Mouse (Mus musculus) CH12.LX (cell line): ENCODE data around the gene Farp1.

ENCODE experiments used
- CHD1 ChIP-seq: IDR thresholded peaks from 2 replicates; pipeline ENCODE4 v1.6.1; 2012; ENCODE audit warnings: low read depth, low read length, improper control_type of control experiment, inconsistent platforms
- CHD2 ChIP-seq: IDR thresholded peaks from 2 replicates; pipeline ENCODE4 v1.6.1; 2011; ENCODE audit warnings: low read length, improper control_type of control experiment
- CTCF ChIP-seq, 2 experiments: IDR thresholded peaks in 1 of 2; conservative IDR thresholded peaks in 1 of 2; 2 replicates each; pipeline ENCODE4 v1.5.1; 2011 to 2012; ENCODE audit warnings: low read depth in 2 of 2, low read length in 2 of 2, improper control_type of control experiment in 1 of 2, inconsistent platforms in 1 of 2, mild to moderate bottlenecking in 1 of 2, moderate library complexity in 1 of 2
- EP300 ChIP-seq: IDR thresholded peaks from 2 replicates; pipeline ENCODE4 v1.6.1; 2011; ENCODE audit warnings: low read length, improper control_type of control experiment
- HCFC1 ChIP-seq: IDR thresholded peaks from 2 replicates; pipeline ENCODE4 v1.6.1; 2012; ENCODE audit warnings: low read depth, mild to moderate bottlenecking, inconsistent platforms, low read length, improper control_type of control experiment
- MEF2A ChIP-seq: IDR thresholded peaks from 2 replicates; pipeline ENCODE4 v1.6.1; 2014; ENCODE audit warnings: low read depth, mild to moderate bottlenecking, inconsistent platforms, low read length, improper control_type of control experiment, borderline replicate concordance
- NRF1 ChIP-seq: IDR thresholded peaks from 2 replicates; pipeline ENCODE4 v1.6.1; 2014; ENCODE audit warnings: low read depth, mild to moderate bottlenecking, inconsistent platforms, low read length, improper control_type of control experiment, moderate library complexity
- PAX5 ChIP-seq: IDR thresholded peaks from 2 replicates; pipeline ENCODE4 v1.6.1; 2012; ENCODE audit warnings: low read length, inconsistent platforms, mixed read lengths
- POLR2A ChIP-seq: IDR thresholded peaks from 2 replicates; pipeline ENCODE4 v1.6.1; 2011; ENCODE audit warnings: low read depth, mild to moderate bottlenecking, improper control_type of control experiment, low read length
- SIN3A ChIP-seq: IDR thresholded peaks from 2 replicates; pipeline ENCODE4 v1.6.1; 2012; ENCODE audit warnings: low read length, improper control_type of control experiment, inconsistent platforms
- TCF12 ChIP-seq: IDR thresholded peaks from 2 replicates; pipeline ENCODE4 v1.6.1; 2014; ENCODE audit warnings: low read depth, mild to moderate bottlenecking, inconsistent platforms, low read length, improper control_type of control experiment
- UBTF ChIP-seq: IDR thresholded peaks from 2 replicates; pipeline ENCODE4 v1.6.1; 2012; ENCODE audit warnings: low read depth, mild to moderate bottlenecking, inconsistent platforms, low read length, improper control_type of control experiment, moderate library complexity
- USF2 ChIP-seq: conservative IDR thresholded peaks from 2 replicates; pipeline ENCODE4 v1.6.1; 2011; ENCODE audit warnings: low read depth, low read length, improper control_type of control experiment
- ZC3H11A ChIP-seq: IDR thresholded peaks from 2 replicates; pipeline ENCODE4 v1.6.1; 2012; ENCODE audit warnings: low read depth, mild to moderate bottlenecking, inconsistent platforms, low read length, improper control_type of control experiment

GRCm38 (mm10) chr14:121061686-121062085 is 26.7 kb downstream of the Farp1 start:
- TF ChIP-seq CTCF (conservative IDR thresholded peaks at IDR 0.05 in 1 of 2, IDR thresholded peaks at IDR 0.05 in 1 of 2; ENCODE audit: low read depth in 2 of 2, low read length in 2 of 2), result no peak
- TF ChIP-seq ZC3H11A, result no peak
- TF ChIP-seq POLR2A, result no peak
- TF ChIP-seq MEF2A, result no peak
- no peak for TF ChIP-seq SIN3A
- no peak for TF ChIP-seq EP300
- no peak for TF ChIP-seq CHD1
- no peak for TF ChIP-seq HCFC1
- no peak for TF ChIP-seq TCF12
- TF ChIP-seq NRF1, result no peak
- no peak for TF ChIP-seq CHD2
- TF ChIP-seq USF2, result no peak
- TF ChIP-seq UBTF, result no peak
- TF ChIP-seq PAX5, result no peak
